Mouse (Mus musculus): ENCODE results near the gene P4ha1. TPM values are rescaled to one million over a fixed set of nuclear protein-coding genes. Genes with fewer than 3 reads are reported as not detected.
A peak's percentile ranks its signal among the peaks of the same experiment; 100 is the strongest.
"Not testable (repeated sequence)": the region's sequence is repeated elsewhere in the genome, so short reads cannot be mapped to it uniquely, and the experiment has no call there.

The P4ha1 gene
- total and polyA plus RNA-seq, 2 experiments from 2014 or later = 13.4 to 29.3 TPM

GRCm38 (mm10) chr10:59296261-59296660 lies 26.8 kb upstream of the P4ha1 start:
- Histone ChIP-seq H3K4me3 (ENCODE audit: low read depth, low read length) (no peak overlapping the region), H3K9me3 (ENCODE audit: low read length) (no peaks in the 10 kb centered on the region), H3K9ac (no peak overlapping the region), H3K27ac (ENCODE audit: low read depth, low read length) (peak overlapping the region; percentile 15; the same call in 1 of the 2 replicates), H3K27me3 (ENCODE audit: insufficient read depth, low read length) (no peaks in the 10 kb centered on the region), H3K4me2 (ENCODE audit: low read depth) (no peak overlapping the region), H3K36me3 (ENCODE audit: insufficient read depth) (no peaks in the 10 kb centered on the region), H3K4me1 (ENCODE audit: insufficient read depth) (no peaks in the 10 kb centered on the region)
- DNase-seq (peak; percentile 88), ATAC-seq (peak; percentile 84)
- TF ChIP-seq CTCF (IDR thresholded peaks at IDR 0.05; ENCODE audit: low read depth) = peak; percentile 98
- 19% methylated on average over 5 of the region's 5 CpGs for WGBS

GRCm38 (mm10) chr10:59302671-59303070 lies 20.4 kb upstream of the P4ha1 start:
- H3K4me1 ChIP-seq (ENCODE audit: insufficient read depth); H3K9me3 ChIP-seq (ENCODE audit: low read length); H3K36me3 ChIP-seq (ENCODE audit: insufficient read depth); H3K9ac ChIP-seq; H3K4me2 ChIP-seq (ENCODE audit: low read depth); H3K27ac ChIP-seq (ENCODE audit: low read depth, low read length); DNase-seq; H3K27me3 ChIP-seq (ENCODE audit: insufficient read depth, low read length); H3K4me3 ChIP-seq (ENCODE audit: low read depth, low read length); ATAC-seq: not testable (repeated sequence)
- WGBS = 95% methylated on average over 12 of the region's 12 CpGs

GRCm38 (mm10) chr10:59308993-59309715 lies 13.9 kb upstream of the P4ha1 start:
- TF ChIP-seq CTCF (IDR thresholded peaks at IDR 0.05; ENCODE audit: low read depth) = peak; percentile 76
- H3K4me2 ChIP-seq (ENCODE audit: low read depth) = no peak overlapping the region
- 32% methylated on average over 3 of the region's 3 CpGs for WGBS

GRCm38 (mm10) chr10:59310124-59310523 lies 13.0 kb upstream of the P4ha1 start:
- Histone ChIP-seq H3K27me3 (ENCODE audit: insufficient read depth, low read length) (no peaks in the 10 kb centered on the region), H3K9me3 (ENCODE audit: low read length) (no peaks in the 10 kb centered on the region), H3K9ac (no peak overlapping the region), H3K4me3 (ENCODE audit: low read depth, low read length) (no peak overlapping the region), H3K4me2 (ENCODE audit: low read depth) (no peak overlapping the region), H3K27ac (ENCODE audit: low read depth, low read length) (no peak overlapping the region), H3K36me3 (ENCODE audit: insufficient read depth) (no peaks in the 10 kb centered on the region), H3K4me1 (ENCODE audit: insufficient read depth) (no peaks in the 10 kb centered on the region)
- ATAC-seq = no peak
- TF ChIP-seq CTCF (IDR thresholded peaks at IDR 0.05; ENCODE audit: low read depth) = no peak
- 50% methylated on average over 2 of the region's 2 CpGs for WGBS
- DNase-seq = no peak

More at GRCm38 (mm10) chr10:59308993-59309715, 13.9 kb upstream of the P4ha1 start:
- ATAC-seq (no peak), DNase-seq (peak; percentile 50)
- H3K27ac ChIP-seq (ENCODE audit: low read depth, low read length) = no peak overlapping the region
- no peaks in the 10 kb centered on the region for H3K9me3 ChIP-seq (ENCODE audit: low read length)
- H3K27me3 ChIP-seq (ENCODE audit: insufficient read depth, low read length) = no peaks in the 10 kb centered on the region
- no peak overlapping the region for H3K9ac ChIP-seq
- no peaks in the 10 kb centered on the region for H3K36me3 ChIP-seq (ENCODE audit: insufficient read depth)
- H3K4me3 ChIP-seq (ENCODE audit: low read depth, low read length) = no peak overlapping the region
- H3K4me1 ChIP-seq (ENCODE audit: insufficient read depth) = no peaks in the 10 kb centered on the region

- Histone ChIP-seq H3K4me3 (ENCODE audit: low read depth, low read length) (no peak overlapping the region), H3K4me2 (ENCODE audit: low read depth) (no peak overlapping the region), H3K27me3 (ENCODE audit: insufficient read depth, low read length) (no peaks in the 10 kb centered on the region), H3K27ac (ENCODE audit: low read depth, low read length) (no peak overlapping the region), H3K9ac (no peak overlapping the region), H3K9me3 (ENCODE audit: low read length) (no peaks in the 10 kb centered on the region), H3K36me3 (ENCODE audit: insufficient read depth) (no peaks in the 10 kb centered on the region), H3K4me1 (ENCODE audit: insufficient read depth) (no peaks in the 10 kb centered on the region)
- DNase-seq (no peak), ATAC-seq (no peak)
- TF ChIP-seq CTCF (IDR thresholded peaks at IDR 0.05; ENCODE audit: low read depth) = no peak
- WGBS = 62% methylated on average over 6 of the region's 6 CpGs
These were observed 12.2 kb upstream of the P4ha1 start for GRCm38 (mm10) chr10:59310691-59311457.

GRCm38 (mm10) chr10:59311881-59312280 lies 11.2 kb upstream of the P4ha1 start:
- ATAC-seq = no peak
- no peak for DNase-seq
- Histone ChIP-seq H3K27me3 (ENCODE audit: insufficient read depth, low read length) (no peaks in the 10 kb centered on the region), H3K36me3 (ENCODE audit: insufficient read depth) (no peaks in the 10 kb centered on the region), H3K9ac (no peak overlapping the region), H3K4me3 (ENCODE audit: low read depth, low read length) (no peak overlapping the region), H3K4me2 (ENCODE audit: low read depth) (no peak overlapping the region), H3K9me3 (ENCODE audit: low read length) (no peaks in the 10 kb centered on the region), H3K4me1 (ENCODE audit: insufficient read depth) (no peaks in the 10 kb centered on the region), H3K27ac (ENCODE audit: low read depth, low read length) (no peak overlapping the region)
- 80% methylated on average over 5 of the region's 5 CpGs for WGBS
- no peak for TF ChIP-seq CTCF (IDR thresholded peaks at IDR 0.05; ENCODE audit: low read depth)

GRCm38 (mm10) chr10:59321112-59321511 lies 2.0 kb upstream of the P4ha1 start:
- H3K4me2 ChIP-seq (ENCODE audit: low read depth) = no peak overlapping the region
- no peak overlapping the region for H3K27ac ChIP-seq (ENCODE audit: low read depth, low read length)
- no peak overlapping the region for H3K4me3 ChIP-seq (ENCODE audit: low read depth, low read length)
- H3K9ac ChIP-seq = no peak overlapping the region
- ATAC-seq (no peak), DNase-seq (no peak)
- H3K4me1 ChIP-seq (ENCODE audit: insufficient read depth) = 0 out of 2 replicates have a peak, but pooled peaks cover 4% of the 10 kb centered on the region
- H3K27me3 ChIP-seq (ENCODE audit: insufficient read depth, low read length) = no peaks in the 10 kb centered on the region
- TF ChIP-seq CTCF (IDR thresholded peaks at IDR 0.05; ENCODE audit: low read depth) = no peak
- H3K9me3 ChIP-seq (ENCODE audit: low read length) = no peaks in the 10 kb centered on the region
- H3K36me3 ChIP-seq (ENCODE audit: insufficient read depth) = no peaks in the 10 kb centered on the region
- WGBS = 78% methylated on average over 3 of the region's 3 CpGs
